In the genomic region with DNA sequence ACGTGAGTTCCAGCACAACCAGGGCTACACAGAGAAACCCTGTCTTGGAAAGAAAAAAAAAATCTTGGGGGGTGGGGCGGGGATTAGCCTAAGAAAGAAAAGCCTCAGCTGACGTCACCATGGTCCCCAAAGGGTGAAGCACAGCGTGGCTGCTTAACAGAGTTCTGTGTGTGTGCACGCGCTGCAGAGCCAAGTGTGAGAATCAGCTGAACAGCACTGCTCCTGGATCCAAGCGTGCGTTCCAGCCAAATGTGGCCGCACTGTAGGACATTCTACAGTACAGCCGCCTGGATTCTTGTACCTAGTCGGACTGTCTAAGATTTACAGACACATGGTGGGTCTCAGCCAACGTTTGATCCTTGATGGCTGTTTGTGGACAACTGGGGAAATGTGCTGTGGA, we compare ENCODE assay signal across 27 mouse cellular contexts. TPM values are rescaled to one million over a fixed set of nuclear protein-coding genes. Genes with fewer than 3 reads are reported as not detected.
DNase-seq lines count a peak whose midpoint lies in the region; ATAC-seq lines count a peak whose summit lies in the region.
"Had no signal": no experiment of that assay in that cellular context is flagged by ENCODE, and none has a peak within 500 bp of the region (broad histone marks: within the 10 kb centered on the region; RNA-seq: fewer than 3 reads in every experiment).

No protein-coding gene starts in this region.

- no peak overlapping the region for H3K4me2 ChIP-seq in forebrain, embryonic 14.5 days (ENCODE audit: low read length)
- no peak overlapping the region for H3K4me2 ChIP-seq in forebrain, embryonic 11.5 days (ENCODE audit: low read depth, low read length, severe bottlenecking)
- no peak overlapping the region for H3K4me2 ChIP-seq in hindbrain, embryonic 15.5 days
- no peak overlapping the region for H3K4me2 ChIP-seq in hindbrain, embryonic 14.5 days (replicated peaks)
- no peak overlapping the region for H3K4me2 ChIP-seq in hindbrain, embryonic 16.5 days (ENCODE audit: low read length)
- H3K4me2 ChIP-seq: embryonic facial prominence, embryonic 15.5 days; heart, embryonic 11.5 days; intestine, embryonic 15.5 days; limb, embryonic 15.5 days; liver, embryonic 13.5 days; stomach, embryonic 15.5 days had no signal

- H3K4me3 ChIP-seq in forebrain, embryonic 14.5 days (ENCODE audit: low read depth, low read length): no peak overlapping the region
- no peak overlapping the region for H3K4me3 ChIP-seq in forebrain, embryonic 11.5 days (ENCODE audit: low read depth, low read length)
- H3K4me3 ChIP-seq in hindbrain, embryonic 15.5 days: no peak overlapping the region
- no peak overlapping the region for H3K4me3 ChIP-seq in hindbrain, embryonic 14.5 days (replicated peaks; ENCODE audit: low read length)
- H3K4me3 ChIP-seq in hindbrain, embryonic 16.5 days (ENCODE audit: low read length): no peak overlapping the region
- H3K4me3 ChIP-seq: embryonic facial prominence, embryonic 10.5 days; embryonic facial prominence, embryonic 15.5 days; intestine, embryonic 15.5 days; layer of hippocampus, adult 2 months; limb, embryonic 10.5 days; limb, embryonic 15.5 days; liver, embryonic 13.5 days; megakaryocyte, embryonic 14.5 days; stomach, embryonic 15.5 days had no signal

- peaks cover 6% of the 10 kb centered on the region; the same call in 1 of the 2 replicates for H3K36me3 ChIP-seq in forebrain, embryonic 14.5 days (ENCODE audit: control insufficient read depth, insufficient read depth, low read length)
- no peaks in the 10 kb centered on the region; the same call in 1 of the 2 replicates for H3K36me3 ChIP-seq in forebrain, embryonic 11.5 days (ENCODE audit: control insufficient read depth, insufficient read depth, low read length)
- no peaks in the 10 kb centered on the region for H3K36me3 ChIP-seq in hindbrain, embryonic 15.5 days
- H3K36me3 ChIP-seq in hindbrain, embryonic 14.5 days (replicated peaks; ENCODE audit: control insufficient read depth, insufficient read depth): peaks cover 4% of the 10 kb centered on the region; the same call in 1 of the 2 replicates
- H3K36me3 ChIP-seq in hindbrain, embryonic 16.5 days (ENCODE audit: control insufficient read depth, insufficient read depth, low read length): 0 out of 2 replicates have a peak, but pooled peaks cover 2% of the 10 kb centered on the region
- H3K36me3 ChIP-seq: intestine, embryonic 15.5 days had no signal

- intact Hi-C loops in heart, postnatal 10 days (cut with DNase I): no loop called here

- H3K9ac ChIP-seq in forebrain, embryonic 14.5 days (ENCODE audit: low read length): no peak overlapping the region
- H3K9ac ChIP-seq in forebrain, embryonic 11.5 days (ENCODE audit: low read length): no peak overlapping the region
- H3K9ac ChIP-seq in hindbrain, embryonic 15.5 days: no peak overlapping the region
- no peak overlapping the region for H3K9ac ChIP-seq in hindbrain, embryonic 14.5 days
- no peak overlapping the region for H3K9ac ChIP-seq in hindbrain, embryonic 16.5 days (ENCODE audit: low read depth, low read length)
- H3K9ac ChIP-seq: embryonic facial prominence, embryonic 15.5 days; intestine, embryonic 15.5 days; limb, embryonic 15.5 days; liver, embryonic 13.5 days; stomach, embryonic 15.5 days had no signal

- DNase-seq in forebrain, embryonic 14.5 days (ENCODE audit: low spot score): peak; percentile 46
- no peak for DNase-seq in forebrain, embryonic 11.5 days (ENCODE audit: low spot score)
- no peak for DNase-seq in hindbrain, embryonic 14.5 days (ENCODE audit: low spot score)
- DNase-seq in R1 (ENCODE audit: low read depth, low spot score): peak; percentile 34
- no peak for DNase-seq in heart, postnatal 10 days
- DNase-seq: adrenal gland, postnatal 25 days; gastrocnemius, postnatal 36 days; heart, adult 18-20 months; kidney, adult 2 months; kidney, postnatal 36 days; liver, embryonic 13.5 days; lung, adult 18-20 months; lung, postnatal 4 days; right cerebral cortex, postnatal 25 days had no signal

- no peaks in the 10 kb centered on the region for H3K27me3 ChIP-seq in forebrain, embryonic 14.5 days (replicated peaks; ENCODE audit: control insufficient read depth, insufficient read depth, low read length)
- H3K27me3 ChIP-seq in forebrain, embryonic 11.5 days (ENCODE audit: control insufficient read depth, insufficient read depth, low read length): no peaks in the 10 kb centered on the region
- H3K27me3 ChIP-seq in hindbrain, embryonic 15.5 days: no peaks in the 10 kb centered on the region
- H3K27me3 ChIP-seq in hindbrain, embryonic 14.5 days (ENCODE audit: control insufficient read depth, insufficient read depth, low read length): no peaks in the 10 kb centered on the region
- H3K27me3 ChIP-seq in hindbrain, embryonic 16.5 days (replicated peaks; ENCODE audit: control insufficient read depth, insufficient read depth, low read length): no peaks in the 10 kb centered on the region
- H3K27me3 ChIP-seq: embryonic facial prominence, embryonic 15.5 days; intestine, embryonic 15.5 days; limb, embryonic 15.5 days; liver, embryonic 13.5 days; megakaryocyte, embryonic 14.5 days; Patski; stomach, embryonic 15.5 days had no signal

- 48% methylated on average over 12 of the region's 12 CpGs for WGBS in forebrain, embryonic 14.5 days
- WGBS in forebrain, embryonic 11.5 days: 68% methylated on average over 12 of the region's 12 CpGs
- WGBS in hindbrain, embryonic 15.5 days: 66% methylated on average over 12 of the region's 12 CpGs
- 68% methylated on average over 12 of the region's 12 CpGs for WGBS in hindbrain, embryonic 14.5 days
- 64% methylated on average over 12 of the region's 12 CpGs for WGBS in hindbrain, embryonic 16.5 days

- H3K27ac ChIP-seq in forebrain, embryonic 14.5 days (ENCODE audit: low read depth, low read length): 0 out of 2 replicates have a peak overlapping the region, but pooled peaks have one; percentile 52
- H3K27ac ChIP-seq in forebrain, embryonic 11.5 days (ENCODE audit: low read depth, low read length): no peak overlapping the region
- H3K27ac ChIP-seq in hindbrain, embryonic 15.5 days (replicated peaks): 0 out of 2 replicates have a peak overlapping the region, but pooled peaks have one; percentile 32
- H3K27ac ChIP-seq in hindbrain, embryonic 14.5 days: no peak overlapping the region
- H3K27ac ChIP-seq in hindbrain, embryonic 16.5 days (ENCODE audit: low read depth, low read length): 0 out of 2 replicates have a peak overlapping the region, but pooled peaks have one; percentile 29
- H3K27ac ChIP-seq: embryonic facial prominence, embryonic 10.5 days; embryonic facial prominence, embryonic 15.5 days; intestine, embryonic 15.5 days; layer of hippocampus, adult 2 months; limb, embryonic 10.5 days; limb, embryonic 15.5 days; liver, embryonic 13.5 days; stomach, embryonic 15.5 days had no signal

- no peak for ATAC-seq in forebrain, embryonic 14.5 days
- no peak for ATAC-seq in forebrain, embryonic 11.5 days (replicated peaks; ENCODE audit: low FRiP score)
- ATAC-seq in hindbrain, embryonic 15.5 days (ENCODE audit: low FRiP score, low read depth): no peak
- no peak for ATAC-seq in hindbrain, embryonic 14.5 days (ENCODE audit: low FRiP score)
- ATAC-seq in hindbrain, embryonic 16.5 days: no peak
- ATAC-seq: intestine, embryonic 15.5 days; lung, postnatal 0 days; Patski had no signal

- no peaks in the 10 kb centered on the region for H3K9me3 ChIP-seq in forebrain, embryonic 14.5 days (replicated peaks; ENCODE audit: control insufficient read depth, low read length)
- H3K9me3 ChIP-seq in forebrain, embryonic 11.5 days (ENCODE audit: control insufficient read depth, low read length): no peaks in the 10 kb centered on the region
- H3K9me3 ChIP-seq in hindbrain, embryonic 15.5 days: no peaks in the 10 kb centered on the region
- no peaks in the 10 kb centered on the region for H3K9me3 ChIP-seq in hindbrain, embryonic 14.5 days (ENCODE audit: control insufficient read depth, low read length)
- no peaks in the 10 kb centered on the region for H3K9me3 ChIP-seq in hindbrain, embryonic 16.5 days (ENCODE audit: control insufficient read depth, low read length)
- H3K9me3 ChIP-seq: embryonic facial prominence, embryonic 10.5 days; embryonic facial prominence, embryonic 15.5 days; intestine, embryonic 15.5 days; limb, embryonic 10.5 days; limb, embryonic 15.5 days; liver, embryonic 13.5 days; stomach, embryonic 15.5 days had no signal

- peaks cover 18% of the 10 kb centered on the region for H3K4me1 ChIP-seq in forebrain, embryonic 14.5 days (ENCODE audit: control insufficient read depth, insufficient read depth, low read length)
- H3K4me1 ChIP-seq in forebrain, embryonic 11.5 days (replicated peaks; ENCODE audit: control insufficient read depth, insufficient read depth, low read length): peaks cover 6% of the 10 kb centered on the region; the same call in 1 of the 2 replicates
- peaks cover 30% of the 10 kb centered on the region for H3K4me1 ChIP-seq in hindbrain, embryonic 15.5 days (replicated peaks)
- H3K4me1 ChIP-seq in hindbrain, embryonic 14.5 days (replicated peaks; ENCODE audit: control insufficient read depth, insufficient read depth, low read length): peaks cover 12% of the 10 kb centered on the region; the same call in 1 of the 2 replicates
- peaks cover 12% of the 10 kb centered on the region for H3K4me1 ChIP-seq in hindbrain, embryonic 16.5 days (ENCODE audit: control insufficient read depth, insufficient read depth, low read depth, low read length)

RNA-seq across cellular contexts. Expression of a gene that starts 29.8 kb away (rescaled TPM):
- polyA plus RNA-seq in forebrain, embryonic 14.5 days (2014; fragmentation: Nextera tagmentation; extraction: Ambion mirVana): 21.8 and 27.8 TPM in 2 replicates
- 48.3 and 48.6 TPM in 2 replicates for polyA plus RNA-seq in forebrain, embryonic 11.5 days (2014; fragmentation: Nextera tagmentation; extraction: Ambion mirVana)
- polyA plus RNA-seq in hindbrain, embryonic 15.5 days (2015; fragmentation: Nextera tagmentation; extraction: Ambion mirVana): 23.4 and 24.7 TPM in 2 replicates
- polyA plus RNA-seq in hindbrain, embryonic 14.5 days (2014; fragmentation: Nextera tagmentation; extraction: Ambion mirVana): 23.0 and 24.1 TPM in 2 replicates
- 19.8 and 24.2 TPM in 2 replicates for polyA plus RNA-seq in hindbrain, embryonic 16.5 days (2015; fragmentation: Nextera tagmentation; extraction: Ambion mirVana)
- 10 to 100 TPM; 18.0 to 18.7 TPM for total RNA-seq in heart, postnatal 10 days (2021)

RNA-seq across cellular contexts. Expression of a gene that starts 30.9 kb away (rescaled TPM):
- polyA plus RNA-seq in forebrain, embryonic 14.5 days (2014; fragmentation: Nextera tagmentation; extraction: Ambion mirVana): 402 and 428 TPM in 2 replicates
- 204 and 232 TPM in 2 replicates for polyA plus RNA-seq in forebrain, embryonic 11.5 days (2014; fragmentation: Nextera tagmentation; extraction: Ambion mirVana)
- 329 and 338 TPM in 2 replicates for polyA plus RNA-seq in hindbrain, embryonic 15.5 days (2015; fragmentation: Nextera tagmentation; extraction: Ambion mirVana)
- polyA plus RNA-seq in hindbrain, embryonic 14.5 days (2014; fragmentation: Nextera tagmentation; extraction: Ambion mirVana): 327 and 382 TPM in 2 replicates
- 351 and 369 TPM in 2 replicates for polyA plus RNA-seq in hindbrain, embryonic 16.5 days (2015; fragmentation: Nextera tagmentation; extraction: Ambion mirVana)
- total RNA-seq in heart, postnatal 10 days (2021): 100 to 1,000 TPM; 122 to 124 TPM

Comparison
In these comparisons a context has a peak if more than half of its experiments do, and no peak if none do; other contexts are left out.
1. DNase-seq: peak in forebrain, embryonic 14.5 days (single experiment) and R1 (single experiment); none in forebrain, embryonic 11.5 days (single experiment), hindbrain, embryonic 14.5 days (single experiment) and heart, postnatal 10 days (0 of 2).
2. H3K27ac ChIP-seq: peak in forebrain, embryonic 14.5 days (single experiment), hindbrain, embryonic 15.5 days (single experiment) and hindbrain, embryonic 16.5 days (single experiment); none in forebrain, embryonic 11.5 days (single experiment) and hindbrain, embryonic 14.5 days (single experiment).